Comparison of ENCODE assay signal across 9 mouse cellular contexts in genomic region chr3:89115522-89115921, GRCm38 (mm10). TPM values are rescaled to one million over a fixed set of nuclear protein-coding genes. Genes with fewer than 3 reads are reported as not detected.
A peak's percentile ranks its signal among the peaks of the same experiment; 100 is the strongest.
DNase-seq lines count a peak whose midpoint lies in the region; ATAC-seq lines count a peak whose summit lies in the region.
"Had no signal": no experiment of that assay in that cellular context is flagged by ENCODE, and none has a peak within 500 bp of the region (broad histone marks: within the 10 kb centered on the region; RNA-seq: fewer than 3 reads in every experiment).

No protein-coding gene starts in this region.

- no peaks in the 10 kb centered on the region for H3K4me1 ChIP-seq in midbrain, embryonic 14.5 days (ENCODE audit: control insufficient read depth, insufficient read depth, low read length)
- no peaks in the 10 kb centered on the region for H3K4me1 ChIP-seq in midbrain, embryonic 15.5 days
- H3K4me1 ChIP-seq in hindbrain, embryonic 13.5 days (replicated peaks): no peaks in the 10 kb centered on the region
- H3K4me1 ChIP-seq: lung, embryonic 15.5 days had no signal

- no peak for ATAC-seq in midbrain, embryonic 14.5 days (ENCODE audit: low FRiP score, low TSS enrichment)
- no peak for ATAC-seq in midbrain, embryonic 15.5 days (replicated peaks)
- ATAC-seq in hindbrain, embryonic 13.5 days (ENCODE audit: low FRiP score): no peak

- H3K27ac ChIP-seq in midbrain, embryonic 14.5 days (replicated peaks; ENCODE audit: low read depth, low read length): no peak overlapping the region
- H3K27ac ChIP-seq in midbrain, embryonic 15.5 days: no peak overlapping the region
- no peak overlapping the region for H3K27ac ChIP-seq in hindbrain, embryonic 13.5 days
- H3K27ac ChIP-seq: lung, embryonic 15.5 days had no signal

- no peaks in the 10 kb centered on the region for H3K9me3 ChIP-seq in midbrain, embryonic 14.5 days (ENCODE audit: control insufficient read depth, low read length)
- H3K9me3 ChIP-seq in midbrain, embryonic 15.5 days: no peaks in the 10 kb centered on the region
- H3K9me3 ChIP-seq in hindbrain, embryonic 13.5 days: no peaks in the 10 kb centered on the region
- H3K9me3 ChIP-seq: lung, embryonic 15.5 days had no signal

- H3K4me3 ChIP-seq in midbrain, embryonic 14.5 days (replicated peaks; ENCODE audit: low read depth, low read length): no peak overlapping the region
- H3K4me3 ChIP-seq in midbrain, embryonic 15.5 days: no peak overlapping the region
- H3K4me3 ChIP-seq in hindbrain, embryonic 13.5 days: no peak overlapping the region
- H3K4me3 ChIP-seq: lung, embryonic 15.5 days had no signal

- no peak overlapping the region for H3K9ac ChIP-seq in midbrain, embryonic 14.5 days (replicated peaks; ENCODE audit: low read length)
- no peak overlapping the region for H3K9ac ChIP-seq in midbrain, embryonic 15.5 days
- no peak overlapping the region for H3K9ac ChIP-seq in hindbrain, embryonic 13.5 days
- H3K9ac ChIP-seq: lung, embryonic 15.5 days had no signal

- H3K27me3 ChIP-seq in midbrain, embryonic 14.5 days (ENCODE audit: control insufficient read depth, insufficient read depth, low read length): no peaks in the 10 kb centered on the region
- H3K27me3 ChIP-seq in midbrain, embryonic 15.5 days (replicated peaks): no peaks in the 10 kb centered on the region
- H3K27me3 ChIP-seq in hindbrain, embryonic 13.5 days: no peaks in the 10 kb centered on the region
- H3K27me3 ChIP-seq: lung, embryonic 15.5 days had no signal

- peak; percentile 53 for DNase-seq in midbrain, embryonic 14.5 days
- peak; percentile 81 for DNase-seq in ZHBTc4 (ENCODE audit: low read depth, low spot score)
- DNase-seq in heart, postnatal 4 days: peak; percentile 33
- peak; percentile 49 for DNase-seq in lung, postnatal 25 days (ENCODE audit: low spot score)
- no peak for DNase-seq in urinary bladder, adult 2 months (ENCODE audit: low spot score)
- DNase-seq in right cerebral cortex, postnatal 4 days: no peak

- no peaks in the 10 kb centered on the region for H3K36me3 ChIP-seq in midbrain, embryonic 14.5 days (ENCODE audit: control insufficient read depth, insufficient read depth, low read length)
- no peaks in the 10 kb centered on the region for H3K36me3 ChIP-seq in midbrain, embryonic 15.5 days (replicated peaks)
- no peaks in the 10 kb centered on the region for H3K36me3 ChIP-seq in hindbrain, embryonic 13.5 days
- H3K36me3 ChIP-seq: lung, embryonic 15.5 days had no signal

- 9% methylated on average over 2 of the region's 2 CpGs for WGBS in midbrain, embryonic 14.5 days
- 11% methylated on average over 2 of the region's 2 CpGs for WGBS in midbrain, embryonic 15.5 days
- 0% methylated on average over 2 of the region's 2 CpGs for WGBS in hindbrain, embryonic 13.5 days

- no peak overlapping the region for H3K4me2 ChIP-seq in midbrain, embryonic 14.5 days (ENCODE audit: low read length)
- no peak overlapping the region for H3K4me2 ChIP-seq in midbrain, embryonic 15.5 days
- H3K4me2 ChIP-seq in hindbrain, embryonic 13.5 days: no peak overlapping the region
- H3K4me2 ChIP-seq: lung, embryonic 15.5 days had no signal

RNA-seq across cellular contexts. Expression of gene Fdps, which starts 13.8 kb away (rescaled TPM):
- polyA plus RNA-seq in midbrain, embryonic 14.5 days (2014; fragmentation: Nextera tagmentation; extraction: Ambion mirVana): 364 and 475 TPM in 2 replicates
- polyA plus RNA-seq in midbrain, embryonic 15.5 days (2015; fragmentation: Nextera tagmentation; extraction: Ambion mirVana): 461 and 488 TPM in 2 replicates
- total RNA-seq in heart, postnatal 4 days (2021): 10 to 100 TPM; 54.5 to 58.7 TPM
- polyA plus RNA-seq in hindbrain, embryonic 13.5 days (2015; fragmentation: Nextera tagmentation; extraction: Ambion mirVana): 312 and 322 TPM in 2 replicates
- 83.1 and 101 TPM in 2 replicates for polyA plus RNA-seq in urinary bladder, adult 2 months (2012; rRNA removed)

RNA-seq across cellular contexts. Expression of gene Gm43738, which starts 14.6 kb away (rescaled TPM):
- polyA plus RNA-seq in midbrain, embryonic 14.5 days (2014; fragmentation: Nextera tagmentation; extraction: Ambion mirVana): not detected in 2 replicates
- polyA plus RNA-seq in midbrain, embryonic 15.5 days (2015; fragmentation: Nextera tagmentation; extraction: Ambion mirVana): 0.11 TPM in 1 of 2 replicates, not detected in the other
- total RNA-seq in heart, postnatal 4 days (2021): not detected
- not detected in 2 replicates for polyA plus RNA-seq in hindbrain, embryonic 13.5 days (2015; fragmentation: Nextera tagmentation; extraction: Ambion mirVana)
- polyA plus RNA-seq in urinary bladder, adult 2 months (2012; rRNA removed): not detected in 2 replicates

RNA-seq across cellular contexts. Expression of gene Pklr, which starts 20.4 kb away (rescaled TPM):
- polyA plus RNA-seq in midbrain, embryonic 14.5 days (2014; fragmentation: Nextera tagmentation; extraction: Ambion mirVana): 0.07 and 0.29 TPM in 2 replicates
- polyA plus RNA-seq in midbrain, embryonic 15.5 days (2015; fragmentation: Nextera tagmentation; extraction: Ambion mirVana): 0.05 and 0.14 TPM in 2 replicates
- not detected for total RNA-seq in heart, postnatal 4 days (2021)
- 0.30 TPM in 1 of 2 replicates, not detected in the other for polyA plus RNA-seq in hindbrain, embryonic 13.5 days (2015; fragmentation: Nextera tagmentation; extraction: Ambion mirVana)
- polyA plus RNA-seq in urinary bladder, adult 2 months (2012; rRNA removed): not detected in 2 replicates

RNA-seq across cellular contexts. Expression of gene Rusc1, which starts 22.4 kb away (rescaled TPM):
- polyA plus RNA-seq in midbrain, embryonic 14.5 days (2014; fragmentation: Nextera tagmentation; extraction: Ambion mirVana): 90.1 and 107 TPM in 2 replicates
- polyA plus RNA-seq in midbrain, embryonic 15.5 days (2015; fragmentation: Nextera tagmentation; extraction: Ambion mirVana): 111 and 113 TPM in 2 replicates
- total RNA-seq in heart, postnatal 4 days (2021): 10 to 100 TPM; 12.3 to 12.5 TPM
- polyA plus RNA-seq in hindbrain, embryonic 13.5 days (2015; fragmentation: Nextera tagmentation; extraction: Ambion mirVana): 74.5 and 76.0 TPM in 2 replicates
- 45.9 and 51.5 TPM in 2 replicates for polyA plus RNA-seq in urinary bladder, adult 2 months (2012; rRNA removed)

RNA-seq across cellular contexts. Expression of gene Hcn3, which starts 44.5 kb away (rescaled TPM):
- 23.6 and 30.7 TPM in 2 replicates for polyA plus RNA-seq in midbrain, embryonic 14.5 days (2014; fragmentation: Nextera tagmentation; extraction: Ambion mirVana)
- 59.6 and 59.8 TPM in 2 replicates for polyA plus RNA-seq in midbrain, embryonic 15.5 days (2015; fragmentation: Nextera tagmentation; extraction: Ambion mirVana)
- 1 to 10 TPM in 1 of 2 experiments, under 1 TPM in 1; 0.86 to 1.1 TPM for total RNA-seq in heart, postnatal 4 days (2021)
- 33.5 and 35.1 TPM in 2 replicates for polyA plus RNA-seq in hindbrain, embryonic 13.5 days (2015; fragmentation: Nextera tagmentation; extraction: Ambion mirVana)
- 0.44 and 0.49 TPM in 2 replicates for polyA plus RNA-seq in urinary bladder, adult 2 months (2012; rRNA removed)

Comparison
In these comparisons a context has a peak if more than half of its experiments do, and no peak if none do; other contexts are left out.
1. DNase-seq: peak in midbrain, embryonic 14.5 days (single experiment), ZHBTc4 (single experiment), heart, postnatal 4 days (single experiment) and lung, postnatal 25 days (single experiment); none in urinary bladder, adult 2 months (single experiment) and right cerebral cortex, postnatal 4 days (single experiment).